Mouse (Mus musculus) heart, embryonic 11.5 days (tissue): ENCODE measurements around the gene Ldb3. TPM values are rescaled to one million over a fixed set of nuclear protein-coding genes. Genes with fewer than 3 reads are reported as not detected.

Source experiments
- ATAC-seq: fragments of 200-750 bp; cut with Nextera tagmentation; replicated peaks from 2 replicates; pipeline ENCODE4 v1.8.0; 2017; ENCODE audit warnings: moderate library complexity; ENCODE audit not compliant: insufficient number of reproducible peaks, low FRiP score, low TSS enrichment
- H3K27ac ChIP-seq: fragments of 300-500 bp; sonication (generic); 2 replicates; pipeline ENCODE4 v1.5.1; 2014; ENCODE audit warnings: mild to moderate bottlenecking, low read depth, low read length
- H3K27me3 ChIP-seq: fragments of 300-500 bp; sonication (generic); 2 replicates; pipeline ENCODE4 v1.6.1; 2014; ENCODE audit warnings: mild to moderate bottlenecking, low read length, mixed read lengths; ENCODE audit not compliant: control insufficient read depth, insufficient read depth
- H3K36me3 ChIP-seq: fragments of 300-500 bp; sonication (generic); 2 replicates; pipeline ENCODE4 v1.6.1; 2014; ENCODE audit warnings: mild to moderate bottlenecking, low read length, moderate library complexity, mixed read lengths; ENCODE audit not compliant: control insufficient read depth, insufficient read depth
- H3K4me1 ChIP-seq: fragments of 300-500 bp; sonication (generic); 2 replicates; pipeline ENCODE4 v1.6.1; 2014; ENCODE audit warnings: low read length; ENCODE audit not compliant: control insufficient read depth, insufficient read depth
- H3K4me2 ChIP-seq: fragments of 300-500 bp; sonication (generic); 2 replicates; pipeline ENCODE4 v1.6.1; 2014; ENCODE audit warnings: mild to moderate bottlenecking, moderate library complexity
- H3K4me3 ChIP-seq: fragments of 300-500 bp; sonication (generic); 2 replicates; pipeline ENCODE4 v1.5.1; 2014; ENCODE audit warnings: low read depth, low read length
- H3K9ac ChIP-seq: fragments of 300-500 bp; sonication (generic); 2 replicates; pipeline ENCODE4 v1.6.1; 2014; ENCODE audit warnings: mild to moderate bottlenecking, low read depth, low read length, moderate library complexity
- H3K9me3 ChIP-seq: fragments of 300-500 bp; sonication (generic); replicated peaks from 2 replicates; pipeline ENCODE4 v1.6.1; 2016; ENCODE audit warnings: low read length; ENCODE audit not compliant: control insufficient read depth
- WGBS: fragments of 180-500 bp; shearing (Covaris S2); extraction: QIAGEN DNeasy Blood & Tissue Kit; methylation state at CpG from one replicate; pipeline ENCODE4 v1.1.7; 2014; ENCODE audit not compliant: insufficient replicate concordance; 5-methylcytosine and 5-hydroxymethylcytosine counted together
- polyA plus RNA-seq: library from polyadenylated mRNA; unstranded; fragments of >200 nt; fragmentation: Nextera tagmentation; extraction: Ambion mirVana; gene quantifications from 2 replicates; pipeline ENCODE4 v1.2.1, GENCODE M21; 2014

Ldb3 gene
- polyA plus RNA-seq, 1 experiment from 2014 or later = 221 TPM

DNA sequence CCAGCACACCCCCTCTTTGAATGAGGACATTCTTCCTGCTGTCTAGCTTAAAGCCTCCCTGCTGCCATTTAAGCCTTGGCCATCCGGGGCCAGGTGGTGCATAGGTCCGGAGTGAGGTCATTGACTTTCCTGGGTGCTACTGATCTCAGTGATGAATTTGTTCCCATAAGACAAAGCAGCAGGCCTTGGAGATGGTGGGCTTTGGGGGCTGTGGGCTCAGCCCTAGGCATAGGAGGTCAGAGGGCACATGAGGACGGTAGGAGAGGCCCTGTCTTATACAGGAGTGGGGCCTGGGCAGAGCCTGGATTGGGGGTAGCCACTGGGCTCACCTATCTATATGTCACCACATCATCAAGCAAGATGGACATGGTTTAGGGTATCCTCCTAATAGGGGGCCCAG lies 1.6 kb downstream of the Ldb3 start:
- H3K36me3 ChIP-seq = no peaks in the 10 kb centered on the region

DNA sequence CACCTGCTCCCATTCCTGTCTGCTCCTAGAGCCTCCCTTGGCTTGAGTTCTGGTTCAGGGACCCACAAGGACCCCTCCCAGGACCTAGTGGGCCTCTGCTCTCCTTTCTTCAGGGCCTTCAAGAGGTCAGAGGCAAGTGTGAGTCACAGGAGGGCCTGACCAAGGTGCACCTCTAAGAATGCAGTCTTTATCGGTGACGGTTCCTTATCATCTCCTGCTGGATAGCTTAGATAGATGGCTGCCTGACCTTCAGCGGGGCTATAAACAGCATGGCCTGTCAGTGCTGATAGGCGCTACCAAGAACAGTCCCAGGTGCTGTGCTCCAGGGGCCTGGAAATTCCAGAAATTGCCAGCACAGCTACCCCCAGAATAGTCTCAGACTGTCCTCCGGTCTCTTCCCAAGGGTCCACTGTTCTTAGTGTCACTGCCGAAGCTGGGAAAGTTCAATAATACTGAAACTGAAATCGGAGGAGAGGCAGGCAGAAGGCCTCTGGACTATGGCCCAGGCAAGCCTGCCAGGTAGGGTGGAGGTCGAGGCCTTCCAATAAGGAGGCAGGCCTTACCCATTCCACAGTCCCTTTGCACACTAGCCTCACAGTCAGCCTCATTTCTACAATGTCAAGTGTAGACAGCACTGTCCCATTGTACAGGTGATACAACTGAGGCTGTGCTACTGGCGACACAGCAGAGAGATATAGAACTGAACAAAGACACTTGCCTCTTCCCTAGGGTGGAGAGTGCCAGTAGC lies 3.0 kb downstream of the Ldb3 start:
- Histone ChIP-seq H3K36me3 (0 out of 2 replicates have a peak, but pooled peaks cover 2% of the 10 kb centered on the region), H3K4me3 (peak overlapping the region; percentile 44), H3K4me1 (peaks cover 68% of the 10 kb centered on the region), H3K9ac (peak overlapping the region; percentile 90), H3K4me2 (peak overlapping the region; percentile 70), H3K9me3 (no peaks in the 10 kb centered on the region), H3K27me3 (no peaks in the 10 kb centered on the region), H3K27ac (peak overlapping the region; percentile 94)
- 29% methylated on average over 9 of the region's 9 CpGs for WGBS
- no peak for ATAC-seq

More for the DNA sequence above, 1.6 kb downstream of the Ldb3 start:
- Histone ChIP-seq H3K4me1 (peaks cover 70% of the 10 kb centered on the region), H3K4me3 (peak overlapping the region; percentile 44), H3K4me2 (peak overlapping the region; percentile 70), H3K9me3 (no peaks in the 10 kb centered on the region), H3K9ac (peak overlapping the region; percentile 90), H3K27me3 (no peaks in the 10 kb centered on the region), H3K27ac (peak overlapping the region; percentile 94)
- no peak for ATAC-seq
- WGBS = 29% methylated on average over 3 of the region's 3 CpGs

DNA sequence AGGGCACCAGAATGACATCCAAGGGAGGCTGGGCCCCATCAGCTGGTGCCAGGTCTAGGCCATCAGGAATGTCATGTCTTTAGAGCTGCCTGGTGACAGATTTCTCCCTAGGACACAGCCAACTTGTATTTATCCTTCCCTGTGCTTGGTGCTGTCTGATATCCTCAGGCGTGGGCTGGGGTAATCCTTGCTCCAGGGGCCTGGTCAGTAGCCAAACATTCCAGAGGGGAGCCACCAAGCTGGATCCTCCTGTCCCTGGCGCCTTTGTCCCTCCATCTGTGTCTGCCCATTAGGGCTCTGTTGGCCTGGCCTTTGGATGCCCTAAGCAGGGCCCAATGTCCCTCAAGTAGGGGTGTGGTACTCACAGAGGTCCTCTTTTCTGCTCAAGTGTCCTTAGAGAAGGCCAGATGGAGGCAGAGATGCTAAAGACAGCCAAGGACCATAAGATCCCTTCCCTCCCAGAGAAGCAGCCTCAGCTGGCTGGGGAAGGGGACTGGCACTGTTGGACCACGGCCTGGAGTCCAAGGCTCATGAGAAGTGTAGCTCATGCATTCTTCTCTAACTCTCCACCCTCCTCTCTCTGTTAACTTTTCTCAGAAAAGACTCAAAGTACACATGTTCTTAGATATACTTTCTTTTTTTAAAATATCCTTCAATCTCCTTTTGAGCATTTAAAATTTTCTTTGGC lies 5.6 kb downstream of the Ldb3 start:
- Histone ChIP-seq H3K4me2 (peak overlapping the region; percentile 40), H3K9me3 (no peaks in the 10 kb centered on the region), H3K4me1 (peaks cover 51% of the 10 kb centered on the region), H3K9ac (peak overlapping the region; percentile 40; the same call in 1 of the 2 replicates), H3K4me3 (0 out of 2 replicates have a peak overlapping the region, but pooled peaks have one; percentile 12), H3K36me3 (0 out of 2 replicates have a peak, but pooled peaks cover 2% of the 10 kb centered on the region), H3K27ac (peak overlapping the region; percentile 89), H3K27me3 (no peaks in the 10 kb centered on the region)
- ATAC-seq = 0 out of 2 replicates have a peak, but pooled peaks have one; percentile 5
- 39% methylated on average over 3 of the region's 3 CpGs for WGBS

DNA sequence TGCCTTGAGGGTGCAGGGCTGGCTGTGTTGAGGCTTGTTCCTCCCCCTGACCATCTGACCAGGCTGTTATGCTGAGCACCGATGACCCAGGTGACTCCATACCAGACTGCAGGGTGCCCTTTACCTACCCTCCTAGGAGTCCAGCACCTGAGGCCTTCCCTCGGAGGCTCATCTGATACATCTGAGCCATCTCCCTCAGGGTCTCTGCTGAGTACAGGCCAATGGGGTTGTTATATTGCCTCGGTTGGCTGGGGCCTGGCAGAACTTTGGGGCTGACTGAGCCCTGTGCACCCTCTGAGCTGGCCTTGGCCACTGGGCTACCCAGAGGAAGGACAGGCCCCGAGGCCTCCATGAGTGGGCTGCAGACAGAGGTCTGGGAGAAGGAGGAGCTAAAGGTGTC lies 11.6 kb downstream of the Ldb3 start:
- Histone ChIP-seq H3K4me1 (peaks cover 32% of the 10 kb centered on the region), H3K36me3 (peaks cover 17% of the 10 kb centered on the region; the same call in 1 of the 2 replicates), H3K27ac (peak overlapping the region; percentile 50; the same call in 1 of the 2 replicates), H3K9ac (no peak overlapping the region; the same call in 1 of the 2 replicates), H3K27me3 (no peaks in the 10 kb centered on the region), H3K4me3 (no peak overlapping the region), H3K4me2 (no peak overlapping the region), H3K9me3 (no peaks in the 10 kb centered on the region)
- 82% methylated on average over 4 of the region's 4 CpGs for WGBS
- ATAC-seq = no peak

DNA sequence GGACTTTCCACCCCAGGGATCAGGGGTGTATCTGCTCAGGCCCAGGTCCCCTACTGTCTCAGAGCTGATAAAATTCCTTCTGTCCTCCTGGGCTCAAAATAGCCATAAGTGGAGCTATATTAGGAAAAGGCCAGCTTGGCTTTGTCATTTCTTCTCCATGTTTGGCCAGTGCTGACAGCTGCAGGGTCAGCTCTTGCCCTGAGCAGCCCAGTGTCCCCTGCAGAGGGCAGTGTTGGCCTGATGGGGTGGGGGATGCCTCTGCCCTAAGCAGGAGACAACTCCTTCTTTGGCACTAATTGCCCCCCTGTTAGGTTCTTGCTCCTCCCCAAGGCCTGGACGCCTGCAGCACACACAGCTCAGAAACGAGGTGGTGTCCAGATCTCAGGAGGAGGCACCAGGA lies 14.4 kb downstream of the Ldb3 start:
- H3K4me1 ChIP-seq = peaks cover 37% of the 10 kb centered on the region
- H3K27me3 ChIP-seq = no peaks in the 10 kb centered on the region
- peak overlapping the region; percentile 64 for H3K9ac ChIP-seq
- H3K4me3 ChIP-seq = no peak overlapping the region
- no peaks in the 10 kb centered on the region for H3K9me3 ChIP-seq
- ATAC-seq = peak; percentile 44
- H3K27ac ChIP-seq = peak overlapping the region; percentile 93
- 22% methylated on average over 2 of the region's 2 CpGs for WGBS
- 0 out of 2 replicates have a peak overlapping the region, but pooled peaks have one; percentile 22 for H3K4me2 ChIP-seq
- H3K36me3 ChIP-seq = peaks cover 15% of the 10 kb centered on the region; the same call in 1 of the 2 replicates

DNA sequence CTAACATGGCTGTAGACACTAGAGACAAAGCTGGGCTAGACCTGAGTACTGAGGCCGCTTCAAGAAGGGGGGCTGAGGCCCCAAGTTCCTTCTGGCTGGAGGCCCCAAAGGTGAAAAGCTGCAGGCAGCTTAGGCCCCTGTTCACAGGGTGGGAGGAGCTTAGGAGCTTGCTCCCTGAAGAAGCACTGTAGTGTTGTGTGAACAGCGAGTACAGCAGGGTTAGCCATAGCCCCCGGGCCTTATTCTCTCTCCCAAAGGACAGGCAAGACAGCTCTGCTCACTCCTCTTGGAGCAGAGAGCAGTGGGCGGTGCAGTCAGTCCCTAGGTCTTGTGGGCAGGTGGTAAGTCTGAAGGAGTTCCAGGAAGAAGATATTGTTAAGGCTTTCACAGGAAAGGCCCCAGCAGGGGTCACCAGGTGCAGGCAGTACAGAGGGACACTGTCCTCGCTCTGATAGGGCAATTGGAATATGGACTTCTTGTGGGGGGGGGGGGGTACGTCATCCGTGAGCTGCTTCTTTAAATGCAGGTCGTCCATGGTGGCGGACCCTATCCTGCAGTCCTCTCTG lies 15.1 kb downstream of the Ldb3 start:
- 59% methylated on average over 9 of the region's 9 CpGs for WGBS
- Histone ChIP-seq H3K4me3 (no peak overlapping the region), H3K4me1 (peaks cover 43% of the 10 kb centered on the region), H3K27me3 (no peaks in the 10 kb centered on the region), H3K9ac (peak overlapping the region; percentile 64), H3K27ac (peak overlapping the region; percentile 93), H3K36me3 (peaks cover 15% of the 10 kb centered on the region; the same call in 1 of the 2 replicates), H3K4me2 (0 out of 2 replicates have a peak overlapping the region, but pooled peaks have one; percentile 22), H3K9me3 (no peaks in the 10 kb centered on the region)
- ATAC-seq = no peak

DNA sequence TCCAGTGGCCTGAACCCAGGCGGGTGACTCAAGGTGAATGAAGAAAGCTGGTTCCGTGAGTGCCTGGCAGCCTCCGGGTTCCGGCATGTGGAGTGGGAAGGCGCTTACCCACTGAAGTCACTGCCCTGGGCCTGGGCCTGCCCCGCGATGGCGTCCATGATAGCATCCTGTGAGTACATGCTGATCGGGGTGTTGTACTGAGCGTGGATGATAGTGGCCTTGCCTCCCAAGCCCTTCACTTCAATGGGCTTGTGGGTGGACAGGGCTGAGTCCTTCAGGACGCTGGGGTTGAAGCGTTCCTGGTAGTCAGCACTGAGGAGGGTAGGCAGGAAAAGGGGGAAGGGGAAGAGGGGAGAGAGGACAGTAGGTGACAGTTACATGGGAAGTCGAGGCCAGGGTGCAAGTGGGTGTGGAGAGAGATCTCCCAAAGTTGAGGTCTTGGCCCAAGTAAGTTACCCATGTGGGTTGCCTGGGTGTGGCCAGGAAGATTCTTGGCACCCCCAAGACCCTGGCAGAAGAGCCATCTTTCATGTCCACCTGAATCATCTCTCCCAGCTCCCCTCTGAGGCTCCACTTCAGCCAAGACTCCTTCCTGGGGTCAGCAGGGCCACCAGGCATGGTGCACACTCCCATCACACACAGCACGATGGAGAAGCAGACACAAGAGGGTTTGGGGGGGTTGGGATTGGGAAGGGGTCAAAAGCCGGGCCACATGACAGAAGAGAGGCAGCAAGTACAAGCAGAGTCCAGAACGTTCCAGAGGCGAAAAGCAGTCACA lies 16.7 kb downstream of the Ldb3 start:
- peak overlapping the region; percentile 57 for H3K27ac ChIP-seq
- WGBS = 74% methylated on average over 17 of the region's 17 CpGs
- H3K27me3 ChIP-seq = no peaks in the 10 kb centered on the region
- H3K4me2 ChIP-seq = no peak overlapping the region
- no peak for ATAC-seq
- H3K9me3 ChIP-seq = no peaks in the 10 kb centered on the region
- H3K9ac ChIP-seq = no peak overlapping the region
- H3K4me1 ChIP-seq = peaks cover 57% of the 10 kb centered on the region
- H3K36me3 ChIP-seq = peaks cover 12% of the 10 kb centered on the region; the same call in 1 of the 2 replicates
- no peak overlapping the region for H3K4me3 ChIP-seq

DNA sequence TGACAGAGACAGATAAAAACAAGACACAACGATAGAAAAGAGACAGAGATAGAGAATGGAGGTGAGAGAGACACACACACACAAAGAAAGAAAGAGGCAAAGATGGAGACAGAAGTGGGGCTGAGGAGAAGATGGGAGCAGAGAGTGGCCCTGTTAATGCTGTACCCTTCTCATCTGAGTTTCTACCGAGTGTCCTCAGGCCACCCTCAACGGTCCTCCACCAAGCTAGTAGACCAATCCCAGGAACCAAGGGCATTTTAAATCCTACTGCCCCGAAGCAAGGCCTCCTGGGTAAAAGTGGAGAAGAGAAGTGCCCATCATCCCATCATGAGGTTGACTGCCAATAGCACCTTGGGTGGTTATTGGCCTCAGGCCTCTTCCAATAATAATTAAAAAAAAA lies 17.6 kb downstream of the Ldb3 start:
- Histone ChIP-seq H3K4me2 (no peak overlapping the region), H3K27me3 (no peaks in the 10 kb centered on the region), H3K9ac (no peak overlapping the region), H3K4me3 (no peak overlapping the region), H3K4me1 (peaks cover 66% of the 10 kb centered on the region), H3K36me3 (peaks cover 11% of the 10 kb centered on the region), H3K9me3 (no peaks in the 10 kb centered on the region), H3K27ac (no peak overlapping the region)
- ATAC-seq = no peak
- 76% methylated on average over 4 of the region's 4 CpGs for WGBS
